17 mouse cellular contexts compared by ENCODE assay signal in the genomic region with DNA sequence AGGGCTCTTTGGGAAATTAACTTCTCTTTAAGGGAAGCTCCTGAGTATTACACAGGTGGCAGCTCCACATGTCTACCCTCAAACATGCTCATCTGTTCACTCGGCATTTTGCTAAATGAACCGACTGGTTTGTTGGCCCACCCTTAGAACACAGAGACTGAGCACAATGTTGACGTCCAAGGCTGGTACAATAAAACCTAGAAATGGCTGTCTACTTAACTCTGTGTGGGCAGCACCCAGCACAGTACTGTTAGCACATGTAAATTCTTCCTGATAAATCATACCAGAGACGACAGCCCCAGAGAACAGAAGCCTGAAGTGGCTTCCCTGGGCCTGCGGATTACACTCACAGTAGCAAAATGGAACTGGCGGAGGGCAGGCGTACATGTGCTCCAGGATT. TPM values are rescaled to one million over a fixed set of nuclear protein-coding genes. Genes with fewer than 3 reads are reported as not detected.
DNase-seq lines count a peak whose midpoint lies in the region; ATAC-seq and TF ChIP-seq lines count a peak whose summit lies in the region.
"Had no signal": no experiment of that assay in that cellular context is flagged by ENCODE, and none has a peak within 500 bp of the region (broad histone marks: within the 10 kb centered on the region; RNA-seq: fewer than 3 reads in every experiment).

No protein-coding gene starts in this region.

- peaks cover 6% of the 10 kb centered on the region; the same call in 1 of the 2 replicates for H3K4me1 ChIP-seq in forebrain, embryonic 16.5 days (replicated peaks; ENCODE audit: control insufficient read depth, insufficient read depth, low read length)
- H3K4me1 ChIP-seq in forebrain, embryonic 11.5 days (replicated peaks; ENCODE audit: control insufficient read depth, insufficient read depth, low read length) = peaks cover 6% of the 10 kb centered on the region; the same call in 1 of the 2 replicates
- H3K4me1 ChIP-seq in cortical plate, adult 2 months (ENCODE audit: control insufficient read depth, insufficient read depth, low read length) = peaks cover 18% of the 10 kb centered on the region
- peaks cover 12% of the 10 kb centered on the region for H3K4me1 ChIP-seq in liver, postnatal 0 days (ENCODE audit: insufficient read depth)
- H3K4me1 ChIP-seq: limb, embryonic 12.5 days had no signal

- peak; percentile 22; the same call in 1 of the 2 replicates for ATAC-seq in forebrain, embryonic 16.5 days
- no peak for ATAC-seq in forebrain, embryonic 11.5 days (replicated peaks; ENCODE audit: low FRiP score)
- ATAC-seq in liver, postnatal 0 days = no peak
- ATAC-seq: forebrain, postnatal 0 days; midbrain, embryonic 15.5 days; Patski had no signal

- no peak for TF ChIP-seq CTCF in cortical plate, adult 2 months (IDR thresholded peaks at IDR 0.05; ENCODE audit: extremely low read depth, insufficient read depth, low read length)
- no peak for TF ChIP-seq CTCF in liver, postnatal 0 days (IDR thresholded peaks at IDR 0.05; ENCODE audit: low read depth)

- H3K36me3 ChIP-seq in forebrain, embryonic 16.5 days (ENCODE audit: control insufficient read depth, insufficient read depth) = no peaks in the 10 kb centered on the region
- H3K36me3 ChIP-seq in forebrain, embryonic 11.5 days (ENCODE audit: control insufficient read depth, insufficient read depth, low read length) = no peaks in the 10 kb centered on the region
- no peaks in the 10 kb centered on the region for H3K36me3 ChIP-seq in liver, postnatal 0 days (replicated peaks; ENCODE audit: insufficient read depth, low read length)
- H3K36me3 ChIP-seq: embryonic facial prominence, embryonic 13.5 days; limb, embryonic 12.5 days; midbrain, embryonic 15.5 days had no signal

- no peak overlapping the region for H3K27ac ChIP-seq in forebrain, embryonic 16.5 days (ENCODE audit: low read length)
- H3K27ac ChIP-seq in forebrain, embryonic 11.5 days (ENCODE audit: low read depth, low read length) = no peak overlapping the region
- peak overlapping the region; percentile 51; the same call in 1 of the 2 replicates for H3K27ac ChIP-seq in cortical plate, adult 2 months (ENCODE audit: insufficient read depth, low read length)
- H3K27ac ChIP-seq in liver, postnatal 0 days (ENCODE audit: low read depth) = peak overlapping the region; percentile 8; the same call in 1 of the 2 replicates
- H3K27ac ChIP-seq: embryonic facial prominence, embryonic 13.5 days; limb, embryonic 12.5 days; midbrain, embryonic 15.5 days had no signal

- WGBS in forebrain, embryonic 16.5 days = 52% methylated on average over 7 of the region's 7 CpGs
- WGBS in forebrain, embryonic 11.5 days = 72% methylated on average over 7 of the region's 7 CpGs
- WGBS in liver, postnatal 0 days (ENCODE audit: insufficient replicate concordance) = 77% methylated on average over 7 of the region's 7 CpGs

- H3K9ac ChIP-seq in forebrain, embryonic 16.5 days (replicated peaks; ENCODE audit: low read depth, low read length) = no peak overlapping the region
- H3K9ac ChIP-seq in forebrain, embryonic 11.5 days (ENCODE audit: low read length) = no peak overlapping the region
- no peak overlapping the region for H3K9ac ChIP-seq in liver, postnatal 0 days (replicated peaks)
- H3K9ac ChIP-seq: embryonic facial prominence, embryonic 13.5 days; forebrain, postnatal 0 days; limb, embryonic 12.5 days; lung, embryonic 14.5 days; midbrain, embryonic 15.5 days had no signal

- TF ChIP-seq POLR2A in cortical plate, adult 2 months (IDR thresholded peaks at IDR 0.05; ENCODE audit: extremely low read depth, insufficient read depth, low read length) = no peak

- H3K4me3 ChIP-seq in forebrain, embryonic 16.5 days (replicated peaks; ENCODE audit: low read length) = no peak overlapping the region
- H3K4me3 ChIP-seq in forebrain, embryonic 11.5 days (ENCODE audit: low read depth, low read length) = no peak overlapping the region
- H3K4me3 ChIP-seq in cortical plate, adult 2 months (ENCODE audit: insufficient read depth, low read length) = no peak overlapping the region
- H3K4me3 ChIP-seq in liver, postnatal 0 days (ENCODE audit: low read depth, low read length) = no peak overlapping the region
- H3K4me3 ChIP-seq: embryonic facial prominence, embryonic 13.5 days; limb, embryonic 12.5 days; midbrain, embryonic 15.5 days had no signal

- no peak for DNase-seq in forebrain, embryonic 11.5 days (ENCODE audit: low spot score)
- DNase-seq in layer of hippocampus, adult 11-12 months (ENCODE audit: low spot score) = peak; percentile 49
- DNase-seq in layer of hippocampus, postnatal 25 days (ENCODE audit: extremely low spot score in 1 of 2, low spot score in 1 of 2) = no peak
- DNase-seq in liver, postnatal 0 days = no peak
- no peak for DNase-seq in cerebellum, adult 11-12 months
- no peak for DNase-seq in kidney, postnatal 10 days
- DNase-seq: cerebellum, adult 18-20 months; forebrain, postnatal 0 days; gastrocnemius, postnatal 10 days; lung, embryonic 14.5 days; right cerebral cortex, postnatal 14 days had no signal

- no peaks in the 10 kb centered on the region for H3K27me3 ChIP-seq in forebrain, embryonic 16.5 days (replicated peaks; ENCODE audit: control insufficient read depth, insufficient read depth, low read length)
- H3K27me3 ChIP-seq in forebrain, embryonic 11.5 days (ENCODE audit: control insufficient read depth, insufficient read depth, low read length) = no peaks in the 10 kb centered on the region
- no peaks in the 10 kb centered on the region for H3K27me3 ChIP-seq in liver, postnatal 0 days (ENCODE audit: insufficient read depth, low read length)
- H3K27me3 ChIP-seq: embryonic facial prominence, embryonic 13.5 days; limb, embryonic 12.5 days; midbrain, embryonic 15.5 days; Patski had no signal

- no peaks in the 10 kb centered on the region for H3K9me3 ChIP-seq in forebrain, embryonic 16.5 days (ENCODE audit: control insufficient read depth, low read length)
- H3K9me3 ChIP-seq in forebrain, embryonic 11.5 days (ENCODE audit: control insufficient read depth, low read length) = no peaks in the 10 kb centered on the region
- no peaks in the 10 kb centered on the region for H3K9me3 ChIP-seq in liver, postnatal 0 days (ENCODE audit: low read length)
- H3K9me3 ChIP-seq: embryonic facial prominence, embryonic 13.5 days; limb, embryonic 12.5 days; midbrain, embryonic 15.5 days had no signal

- no peak overlapping the region for H3K4me2 ChIP-seq in forebrain, embryonic 16.5 days (ENCODE audit: low read length)
- H3K4me2 ChIP-seq in forebrain, embryonic 11.5 days (ENCODE audit: low read depth, low read length, severe bottlenecking) = no peak overlapping the region
- H3K4me2 ChIP-seq in liver, postnatal 0 days (ENCODE audit: low read depth, low read length) = 0 out of 2 replicates have a peak overlapping the region, but pooled peaks have one; percentile 30
- H3K4me2 ChIP-seq: embryonic facial prominence, embryonic 13.5 days; limb, embryonic 12.5 days; lung, embryonic 14.5 days; midbrain, embryonic 15.5 days had no signal

- no peak for TF ChIP-seq EP300 in liver, postnatal 0 days (IDR thresholded peaks at IDR 0.05; ENCODE audit: low read depth)

RNA-seq across cellular contexts. Expression of a gene that starts 59.5 kb away (rescaled TPM):
- 22.1 and 23.8 TPM in 2 replicates for polyA plus RNA-seq in forebrain, embryonic 16.5 days (2015; fragmentation: Nextera tagmentation; extraction: Ambion mirVana)
- polyA plus RNA-seq in forebrain, embryonic 11.5 days (2014; fragmentation: Nextera tagmentation; extraction: Ambion mirVana) = 24.9 and 26.1 TPM in 2 replicates
- 10 to 100 TPM; 74.0 to 80.2 TPM for total RNA-seq in layer of hippocampus, postnatal 25 days (2021)
- 34.9 and 35.7 TPM in 2 replicates for polyA plus RNA-seq in cortical plate, adult 2 months (2012; rRNA removed)
- polyA plus RNA-seq in liver, postnatal 0 days (2015; fragmentation: Nextera tagmentation; extraction: Ambion mirVana) = 4.9 and 6.5 TPM in 2 replicates

Comparison
In these comparisons a context has a peak if more than half of its experiments do, and no peak if none do; other contexts are left out.
1. H3K27ac ChIP-seq: peak in cortical plate, adult 2 months (single experiment) and liver, postnatal 0 days (single experiment); none in forebrain, embryonic 16.5 days (single experiment) and forebrain, embryonic 11.5 days (single experiment).